Mouse (Mus musculus): ENCODE measurements around the gene Vps45.
"Not testable (repeated sequence)": the region's sequence is repeated elsewhere in the genome, so short reads cannot be mapped to it uniquely, and the experiment has no call there.

Gene Vps45

GRCm38 (mm10) chr3:95996451-95997073 is 61.7 kb downstream of the Vps45 start:
- no peak for DNase-seq (ENCODE audit: low spot score in 2 of 2)

DNA sequence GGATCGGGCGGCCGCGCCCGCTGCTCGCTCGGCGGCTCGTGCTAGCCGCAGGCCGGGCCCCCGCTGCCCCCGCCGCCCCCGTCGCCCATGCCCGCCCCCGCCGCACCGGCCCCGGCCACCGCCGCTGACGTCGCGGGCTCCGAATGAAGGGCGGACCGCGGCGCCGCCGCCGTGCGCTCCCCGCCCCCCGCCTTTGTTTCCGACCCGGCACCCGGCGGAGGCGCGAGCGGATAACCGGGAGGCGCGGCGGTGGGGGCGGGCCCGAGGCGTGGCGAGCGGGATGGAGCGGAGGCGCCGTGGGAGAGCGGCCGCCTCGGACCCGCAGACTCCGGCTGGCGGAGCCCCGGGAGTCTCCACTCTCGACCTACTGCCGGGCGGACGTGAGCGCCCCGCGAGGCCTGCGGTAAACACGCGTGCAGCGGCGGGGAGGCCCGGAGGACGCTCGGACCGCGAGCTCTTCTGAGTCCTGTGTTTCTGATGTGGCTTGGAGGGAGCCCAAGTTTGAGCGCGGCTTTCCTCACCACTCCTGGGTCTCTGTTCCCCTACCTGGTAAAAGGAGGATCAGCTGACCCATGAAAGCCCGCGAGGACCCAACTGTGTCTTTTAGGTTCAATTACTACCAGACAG is 62.4 kb downstream of the Vps45 start, which contains the start of gene Plekho1:
Plekho1 (minus strand) TSS at position 200 of the 627 bp plus-strand sequence.
- no peak for DNase-seq (ENCODE audit: low spot score in 2 of 2)

DNA sequence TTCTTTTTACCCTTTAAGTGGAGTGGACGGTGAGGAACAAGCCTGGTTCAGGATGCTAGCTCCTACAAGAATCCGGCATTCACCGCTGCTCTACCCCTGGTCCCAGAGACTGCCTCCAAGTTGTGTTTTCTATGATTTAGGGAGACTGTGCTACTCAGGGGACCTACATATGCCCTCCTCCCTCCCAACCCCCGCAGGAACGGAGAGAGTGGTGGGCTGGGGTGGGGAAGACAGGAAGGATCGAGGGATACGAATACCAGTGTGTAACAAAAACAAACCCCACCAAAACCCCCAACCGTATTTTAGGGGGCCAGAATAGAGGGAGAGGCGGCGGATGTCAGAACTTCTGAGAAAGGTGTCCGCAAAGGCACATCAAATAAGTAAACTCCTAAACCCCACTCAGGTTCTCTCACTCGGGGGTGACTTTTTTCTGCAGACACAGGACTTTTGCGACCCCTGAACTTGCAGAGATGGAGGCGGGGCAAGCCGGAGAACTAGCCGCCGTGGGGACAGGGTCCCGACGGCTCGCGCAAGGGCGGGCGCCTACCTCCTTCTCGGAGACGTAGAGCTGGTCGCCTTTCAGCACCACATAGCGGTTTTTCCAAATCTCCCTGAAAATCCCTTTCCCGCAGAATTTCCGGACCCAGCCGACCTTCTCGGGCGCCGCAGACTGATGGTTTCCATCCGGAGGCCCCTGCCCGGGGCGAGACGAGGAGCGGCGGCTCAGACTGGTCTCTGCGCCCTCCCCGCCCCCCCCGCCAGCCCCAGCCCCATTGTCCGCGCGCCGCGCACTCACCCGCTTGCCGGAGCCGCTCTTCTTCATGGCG is 63.1 kb downstream of the Vps45 start:
- DNase-seq (ENCODE audit: low spot score in 2 of 2): no peak

- no peak for DNase-seq (ENCODE audit: low spot score in 2 of 2)
Observed at GRCm38 (mm10) chr3:95994381-95994846, 63.9 kb downstream of the Vps45 start.

GRCm38 (mm10) chr3:95993881-95994280 is 64.4 kb downstream of the Vps45 start:
- no peak for DNase-seq (ENCODE audit: low spot score in 2 of 2)

DNA sequence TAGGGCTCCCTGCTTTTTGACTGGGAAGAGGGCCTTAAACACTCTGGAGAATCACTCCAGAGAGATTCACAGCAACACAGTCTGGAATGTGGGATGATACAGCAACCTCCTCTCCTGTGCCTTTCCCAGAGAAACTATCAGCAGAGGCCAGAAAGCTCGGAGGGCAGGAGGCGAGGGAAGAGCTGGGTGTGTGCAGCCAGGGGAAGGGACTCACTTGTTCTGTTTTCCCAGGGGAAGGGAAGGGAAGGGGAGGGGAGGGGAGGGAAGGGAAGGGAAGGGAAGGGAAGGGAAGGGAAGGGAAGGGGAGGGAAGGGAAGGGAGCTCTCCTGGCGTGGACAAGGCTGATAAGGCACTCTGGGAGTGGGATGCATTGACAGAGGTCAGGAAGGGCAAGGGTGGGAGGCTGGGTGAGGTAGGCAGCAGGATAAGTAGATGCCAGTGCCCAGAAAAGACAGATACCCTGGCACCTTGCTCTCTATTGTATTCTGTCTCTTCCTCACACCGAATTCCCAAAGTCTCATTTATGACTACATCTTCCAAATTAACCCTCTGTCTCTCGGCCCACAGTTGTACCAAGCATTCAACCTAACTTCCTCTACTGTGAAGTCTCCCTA is 65.2 kb downstream of the Vps45 start:
- no peak for DNase-seq (ENCODE audit: low spot score in 2 of 2)

- no peak for DNase-seq (ENCODE audit: low spot score in 2 of 2)
Observed at GRCm38 (mm10) chr3:95990413-95990941, 67.8 kb downstream of the Vps45 start.

GRCm38 (mm10) chr3:95988969-95989368 is 69.3 kb downstream of the Vps45 start:
- DNase-seq (ENCODE audit: low spot score in 2 of 2): no peak

- no peak for DNase-seq (ENCODE audit: low spot score in 2 of 2)
Observed at GRCm38 (mm10) chr3:95988138-95988537, 70.1 kb downstream of the Vps45 start.

- no peak for DNase-seq (ENCODE audit: low spot score in 2 of 2)
Observed at GRCm38 (mm10) chr3:95987386-95988110, 70.7 kb downstream of the Vps45 start.

GRCm38 (mm10) chr3:95986984-95987383 is 71.3 kb downstream of the Vps45 start:
- no peak for DNase-seq (ENCODE audit: low spot score in 2 of 2)

DNA sequence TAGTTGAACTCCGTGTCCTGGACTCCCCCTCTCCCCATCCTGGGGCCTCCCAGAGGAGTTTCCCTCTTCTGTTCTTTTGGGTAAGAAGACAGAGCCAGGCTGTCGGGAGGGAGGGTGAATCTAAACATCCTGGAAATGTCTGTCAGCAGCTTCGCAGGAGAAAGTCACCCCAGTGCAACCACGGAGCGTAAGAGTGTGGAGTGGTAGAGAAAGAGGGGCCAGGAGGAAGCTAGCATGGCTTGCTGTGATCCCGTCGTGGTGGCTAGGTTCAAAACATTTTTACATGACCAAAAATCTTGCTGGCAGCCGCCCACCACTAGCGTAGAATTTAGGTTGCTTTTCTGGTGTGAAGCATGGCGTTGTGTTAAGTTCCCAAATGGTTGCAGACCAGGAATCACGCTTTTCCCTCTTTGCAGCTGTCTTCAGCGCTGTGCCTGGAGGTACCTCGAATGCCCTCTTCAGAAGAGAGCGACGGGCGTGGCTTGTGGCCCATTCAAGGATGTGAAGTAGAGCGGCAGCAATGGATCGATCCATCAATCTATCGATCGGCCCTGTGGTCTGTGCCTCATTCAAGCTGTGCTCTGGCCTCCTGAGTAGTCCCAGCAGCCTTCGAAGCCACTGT is 72.2 kb downstream of the Vps45 start:
- peak in 1 of 2 experiments; percentile 79 for DNase-seq (ENCODE audit: low spot score in 2 of 2)

DNA sequence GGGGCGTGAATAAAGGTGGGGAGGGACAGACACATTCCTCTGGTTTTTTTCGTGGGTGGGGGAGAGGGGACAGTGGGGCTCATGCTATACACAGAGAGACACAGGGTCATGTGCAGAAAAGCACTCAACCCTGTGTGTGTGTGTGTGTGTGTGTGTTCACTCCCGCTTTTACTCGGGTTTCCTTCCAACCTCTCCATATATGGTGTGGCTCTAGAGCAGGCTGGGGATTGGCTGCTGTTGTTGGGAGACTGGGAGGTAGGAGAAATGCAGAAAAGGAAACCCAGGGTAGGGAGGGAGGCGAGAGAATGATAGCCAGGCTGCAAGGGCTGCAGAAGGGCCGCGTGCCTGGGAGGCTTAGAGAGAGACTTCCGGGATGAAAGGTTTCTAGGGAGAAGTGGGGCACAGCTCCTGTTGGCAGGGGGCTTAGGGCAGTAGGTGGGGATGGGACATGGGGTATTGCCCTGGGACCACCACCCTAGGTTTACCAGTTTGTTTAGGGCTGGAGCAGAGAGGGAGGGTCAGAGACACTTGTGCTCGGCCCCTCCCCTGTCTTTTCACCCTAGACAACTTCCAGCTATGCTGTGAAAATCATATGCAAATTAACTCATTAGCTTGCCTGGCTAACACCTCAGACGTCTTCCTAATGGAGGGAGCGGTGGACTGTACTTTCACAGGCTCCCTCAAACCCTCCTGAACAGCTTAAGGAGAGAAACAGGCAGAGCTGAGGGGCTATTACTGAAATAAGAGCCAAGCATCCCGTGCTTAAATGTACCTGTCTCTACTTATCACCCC is 72.9 kb downstream of the Vps45 start:
- DNase-seq (ENCODE audit: low spot score in 2 of 2): peak in 1 of 2 experiments; percentile 67

- DNase-seq (ENCODE audit: low spot score in 2 of 2): no peak
Observed at GRCm38 (mm10) chr3:95982129-95982528, 76.1 kb downstream of the Vps45 start.

DNA sequence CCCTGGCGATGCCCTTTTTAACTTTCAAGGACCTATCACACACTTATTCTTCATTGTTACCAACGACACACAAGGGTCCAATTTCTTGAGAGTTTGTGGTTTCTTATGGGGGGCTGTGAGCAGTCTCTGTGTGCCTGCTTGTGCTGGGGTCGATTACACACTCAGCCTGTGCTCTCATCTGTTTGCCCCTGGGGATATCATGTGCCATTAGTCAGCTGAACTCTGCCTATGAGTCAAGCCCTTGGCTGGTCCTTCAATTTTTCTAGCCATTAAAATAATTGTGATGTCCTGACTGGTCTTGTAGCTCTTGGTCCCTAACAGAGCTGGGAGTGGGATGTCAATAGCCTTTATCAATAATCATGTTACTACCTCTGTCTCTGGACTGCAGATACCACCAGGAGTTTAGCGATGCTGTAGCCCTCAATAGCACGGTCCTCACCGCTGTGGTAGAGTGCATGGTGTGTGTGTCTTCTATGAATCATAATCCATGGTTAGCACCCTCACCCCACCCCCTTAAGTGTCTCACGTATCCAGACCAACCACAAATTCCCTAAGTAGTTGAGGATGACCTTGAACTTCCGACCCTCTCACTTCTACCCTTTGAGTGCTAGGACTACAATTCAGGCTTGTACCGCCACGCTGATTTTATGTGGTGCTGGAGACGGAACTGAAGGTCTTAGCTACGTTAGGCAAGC is 77.8 kb downstream of the Vps45 start:
- no peak for DNase-seq (ENCODE audit: low spot score in 2 of 2)

DNA sequence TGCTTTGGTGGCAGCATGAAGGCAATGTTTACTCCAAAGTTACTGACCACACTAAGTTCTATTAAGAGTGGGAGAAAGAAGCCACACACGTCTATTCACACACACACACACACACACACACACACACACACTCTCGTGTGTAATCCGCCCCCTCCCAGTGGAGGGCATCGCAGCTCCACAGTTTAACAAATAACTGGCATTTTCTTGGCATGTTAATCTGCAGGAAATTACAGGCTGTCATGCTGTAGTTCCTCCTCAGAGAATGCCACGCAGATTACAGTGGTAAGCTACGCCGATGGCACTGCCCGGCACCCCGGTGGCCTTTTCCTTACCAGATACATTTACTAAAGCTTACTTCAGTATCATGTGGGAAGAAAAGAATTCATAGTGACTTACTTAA is 80.0 kb downstream of the Vps45 start:
- DNase-seq (ENCODE audit: low spot score in 2 of 2): no peak

- not testable (repeated sequence) for DNase-seq (ENCODE audit: low spot score in 2 of 2)
Observed at GRCm38 (mm10) chr3:95977587-95977986, 80.7 kb downstream of the Vps45 start.

DNA sequence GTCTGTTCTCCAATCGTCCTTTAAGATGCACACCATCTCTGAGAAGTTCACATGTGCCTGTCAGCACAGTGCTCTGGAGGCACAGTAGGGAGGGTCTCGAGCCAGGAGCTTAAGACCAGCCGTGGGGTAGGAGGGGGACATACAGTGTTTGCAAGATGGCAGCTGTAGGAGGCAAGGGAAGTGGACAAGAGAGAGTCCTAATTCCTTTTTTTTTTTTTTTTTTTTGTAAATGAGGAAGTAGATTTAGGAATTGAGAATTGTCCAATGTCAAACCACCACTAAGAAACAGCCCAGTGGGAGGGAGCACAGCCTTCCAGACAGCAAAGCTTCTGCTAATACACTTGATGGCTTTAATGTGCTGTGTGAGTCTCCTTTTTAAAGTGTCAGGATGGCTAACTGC is 81.2 kb downstream of the Vps45 start:
- DNase-seq (ENCODE audit: low spot score in 2 of 2): no peak
